Mouse (Mus musculus): Measurements from ENCODE around the gene Etv5. TPM values are rescaled to one million over a fixed set of nuclear protein-coding genes. Genes with fewer than 3 reads are reported as not detected.
"Not testable (repeated sequence)": the region's sequence is repeated elsewhere in the genome, so short reads cannot be mapped to it uniquely, and the experiment has no call there.

Gene Etv5
- polyA plus RNA-seq, 1 experiment from 2014 or later, result 17.8 TPM

DNA sequence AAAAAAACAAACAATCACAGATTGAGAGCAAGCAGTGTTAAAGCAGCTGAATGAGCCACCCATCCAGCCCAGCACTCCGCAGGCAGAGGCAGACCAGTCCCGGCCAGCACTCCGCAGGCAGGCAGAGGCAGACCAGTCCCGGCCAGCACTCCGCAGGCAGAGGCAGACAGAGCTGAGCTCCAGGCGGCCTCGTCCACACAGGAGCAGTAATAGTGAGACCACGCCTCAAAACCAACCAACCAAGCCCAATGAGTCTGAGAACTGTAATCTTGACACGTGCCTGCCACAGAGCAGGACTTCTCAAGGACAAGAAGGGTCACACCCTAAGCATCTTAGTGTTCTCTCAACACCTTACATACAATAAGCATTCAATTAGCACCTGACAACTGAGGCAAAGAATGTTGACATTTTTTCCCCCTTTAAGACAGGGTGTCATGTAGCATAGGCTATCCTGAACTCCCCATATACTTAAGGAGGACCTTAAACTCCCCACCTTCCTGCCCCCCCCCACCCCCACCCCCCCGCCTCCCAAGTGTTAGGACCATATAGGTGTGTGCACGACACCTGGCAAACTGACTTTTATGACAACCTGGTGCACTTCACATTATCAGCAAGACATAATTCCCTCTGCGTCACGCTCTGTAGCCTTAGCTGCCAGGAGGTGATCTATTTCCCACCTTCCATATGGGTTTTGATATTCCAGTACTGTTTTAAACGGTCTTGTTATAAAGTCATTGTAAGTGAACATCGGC, 44.2 kb downstream of the Etv5 start:
- H3K36me3 ChIP-seq (ENCODE audit: control insufficient read depth, insufficient read depth, low read length), result 0 out of 2 replicates have a peak, but pooled peaks cover 4% of the 10 kb centered on the region
- no peaks in the 10 kb centered on the region for H3K4me1 ChIP-seq (ENCODE audit: control insufficient read depth, insufficient read depth, low read length)
- WGBS, result 79% methylated on average over 15 of the region's 15 CpGs
- no peaks in the 10 kb centered on the region for H3K27me3 ChIP-seq (replicated peaks; ENCODE audit: control insufficient read depth, insufficient read depth, low read length)
- DNase-seq (ENCODE audit: low spot score), result no peak
- H3K9me3 ChIP-seq (replicated peaks; ENCODE audit: control insufficient read depth, low read length), result no peaks in the 10 kb centered on the region
- no peak overlapping the region for H3K4me2 ChIP-seq (ENCODE audit: low read length)
- no peak overlapping the region for H3K27ac ChIP-seq (ENCODE audit: low read depth, low read length)
- H3K4me3 ChIP-seq (ENCODE audit: low read depth, low read length), result no peak overlapping the region
- no peak overlapping the region for H3K9ac ChIP-seq (ENCODE audit: low read length)
- ATAC-seq, result 0 out of 2 replicates have a peak, but pooled peaks have one; percentile 42

DNA sequence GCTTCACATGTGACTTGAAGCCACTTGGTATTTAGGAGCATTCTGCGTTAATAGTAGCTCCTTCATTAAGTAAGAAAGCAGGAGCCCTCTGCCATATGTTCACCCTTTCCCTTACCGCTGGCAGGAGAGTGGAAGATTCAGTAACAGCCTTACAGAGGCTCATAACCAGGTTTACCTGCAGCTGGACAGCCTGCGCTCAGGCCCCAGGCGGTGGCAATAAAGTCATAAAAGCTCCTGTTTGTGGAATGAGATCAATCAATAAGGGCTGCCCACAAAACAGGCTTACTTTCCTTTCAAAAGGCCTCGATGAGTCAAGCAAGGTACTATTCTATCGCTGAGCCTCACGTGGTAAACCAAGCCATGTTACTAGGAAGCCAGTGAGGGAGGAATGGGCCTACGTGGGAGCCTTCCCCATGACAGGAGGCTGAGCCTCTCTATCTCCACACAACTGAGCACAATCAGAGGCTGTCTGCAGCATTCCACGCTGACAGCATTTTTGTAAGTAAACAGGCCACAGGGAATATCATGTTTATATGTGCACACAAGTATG, 49.1 kb downstream of the Etv5 start:
- H3K9me3 ChIP-seq (replicated peaks; ENCODE audit: control insufficient read depth, low read length), result no peaks in the 10 kb centered on the region
- H3K27ac ChIP-seq (ENCODE audit: low read depth, low read length), result no peak overlapping the region
- no peaks in the 10 kb centered on the region for H3K27me3 ChIP-seq (replicated peaks; ENCODE audit: control insufficient read depth, insufficient read depth, low read length)
- no peak overlapping the region for H3K9ac ChIP-seq (ENCODE audit: low read length)
- ATAC-seq (no peak), DNase-seq (ENCODE audit: low spot score) (no peak)
- no peak overlapping the region for H3K4me3 ChIP-seq (ENCODE audit: low read depth, low read length)
- 88% methylated on average over 9 of the region's 9 CpGs for WGBS
- H3K4me1 ChIP-seq (ENCODE audit: control insufficient read depth, insufficient read depth, low read length), result no peaks in the 10 kb centered on the region
- H3K4me2 ChIP-seq (ENCODE audit: low read length), result no peak overlapping the region
- H3K36me3 ChIP-seq (ENCODE audit: control insufficient read depth, insufficient read depth, low read length), result no peaks in the 10 kb centered on the region

DNA sequence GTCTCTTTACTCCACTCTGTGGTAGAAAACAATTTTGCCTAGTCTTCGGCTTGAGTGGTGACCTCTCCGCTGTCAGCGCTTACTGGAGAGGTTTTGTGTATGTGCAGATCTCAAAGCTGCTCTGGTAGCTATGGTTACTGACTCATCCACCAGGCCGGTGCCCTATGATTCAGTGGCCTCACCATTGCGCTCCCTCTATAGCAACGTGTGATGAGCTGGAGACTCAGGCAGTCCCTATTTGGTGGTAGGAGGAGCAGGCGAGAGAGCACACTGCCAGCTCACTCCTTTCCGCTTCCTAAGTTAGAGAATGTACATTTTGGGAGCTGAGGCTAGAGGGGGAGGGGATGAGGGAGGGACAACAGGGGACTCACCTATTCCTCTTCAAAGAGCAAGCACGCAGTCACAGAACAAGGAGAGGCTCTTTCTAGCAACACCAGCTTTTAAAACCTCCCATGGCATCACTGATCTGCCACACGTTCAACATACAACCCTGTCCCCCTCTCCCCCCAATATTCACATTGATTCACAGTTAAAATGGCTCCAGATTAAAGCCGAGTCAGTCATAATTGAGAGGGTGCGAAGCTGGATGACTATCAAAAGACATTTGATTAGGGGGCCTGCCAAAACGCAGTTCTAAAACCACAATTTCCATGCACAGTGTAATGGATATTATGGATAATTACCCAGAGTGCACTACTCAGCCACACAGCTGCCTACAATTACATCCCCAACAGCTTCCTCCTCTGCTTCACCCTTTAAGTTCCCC, 50.2 kb downstream of the Etv5 start:
- no peak overlapping the region for H3K4me2 ChIP-seq (ENCODE audit: low read length)
- DNase-seq (ENCODE audit: low spot score) (peak; percentile 77), ATAC-seq (peak; percentile 85)

DNA sequence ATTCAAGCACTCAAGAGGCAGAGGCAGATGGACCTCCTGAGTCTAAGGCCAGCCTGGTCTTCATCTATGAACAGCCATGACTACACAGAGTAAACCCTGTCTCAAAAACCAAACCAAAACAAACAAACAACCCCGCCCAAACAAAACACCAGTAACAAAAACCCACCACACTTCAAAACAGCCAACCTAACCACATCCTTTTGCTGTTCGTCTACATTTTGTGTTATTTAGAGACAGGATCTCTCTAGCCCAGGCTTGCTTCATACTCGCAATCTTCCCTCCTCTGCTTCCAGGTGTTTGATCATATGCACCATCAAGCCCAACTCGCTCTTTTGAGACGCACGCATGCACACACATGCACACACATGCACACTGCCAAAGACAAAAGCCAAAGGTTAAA, 51.8 kb downstream of the Etv5 start:
- WGBS, result 91% methylated on average over 6 of the region's 6 CpGs

More for the DNA sequence above, 50.2 kb downstream of the Etv5 start:
- Histone ChIP-seq H3K36me3 (ENCODE audit: control insufficient read depth, insufficient read depth, low read length) (no peaks in the 10 kb centered on the region), H3K4me3 (ENCODE audit: low read depth, low read length) (no peak overlapping the region), H3K9me3 (replicated peaks; ENCODE audit: control insufficient read depth, low read length) (no peaks in the 10 kb centered on the region), H3K27me3 (replicated peaks; ENCODE audit: control insufficient read depth, insufficient read depth, low read length) (no peaks in the 10 kb centered on the region), H3K4me1 (ENCODE audit: control insufficient read depth, insufficient read depth, low read length) (no peaks in the 10 kb centered on the region), H3K9ac (ENCODE audit: low read length) (no peak overlapping the region), H3K27ac (ENCODE audit: low read depth, low read length) (peak overlapping the region; percentile 65)
- 65% methylated on average over 13 of the region's 13 CpGs for WGBS

DNA sequence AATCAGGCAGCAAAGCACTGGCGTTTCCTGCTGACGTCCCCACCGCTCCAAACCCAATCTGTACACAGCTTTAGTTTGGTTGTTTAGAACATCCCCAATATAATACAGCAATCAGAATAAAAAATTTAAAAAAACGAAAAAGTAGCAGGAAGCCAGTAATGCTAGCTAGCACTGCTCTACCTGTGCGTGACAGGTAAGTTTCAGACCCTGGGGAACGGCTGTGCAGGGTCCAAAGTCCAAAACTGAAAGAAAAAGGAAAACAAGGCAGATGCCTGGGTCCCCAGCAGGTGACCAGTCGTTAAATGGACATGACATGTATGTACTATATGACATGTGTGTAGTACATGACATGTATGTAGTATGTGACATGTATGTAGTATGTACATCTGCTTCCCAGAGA, 57.5 kb downstream of the Etv5 start:
- not testable (repeated sequence) for H3K4me3 ChIP-seq (ENCODE audit: low read depth, low read length); H3K4me1 ChIP-seq (ENCODE audit: control insufficient read depth, insufficient read depth, low read length); H3K9ac ChIP-seq (ENCODE audit: low read length); H3K4me2 ChIP-seq (ENCODE audit: low read length); H3K27me3 ChIP-seq (replicated peaks; ENCODE audit: control insufficient read depth, insufficient read depth, low read length); DNase-seq (ENCODE audit: low spot score); H3K36me3 ChIP-seq (ENCODE audit: control insufficient read depth, insufficient read depth, low read length); H3K27ac ChIP-seq (ENCODE audit: low read depth, low read length); ATAC-seq; H3K9me3 ChIP-seq (replicated peaks; ENCODE audit: control insufficient read depth, low read length)
- WGBS, result 83% methylated on average over 6 of the region's 7 CpGs

More for the DNA sequence above, 51.8 kb downstream of the Etv5 start:
- no peaks in the 10 kb centered on the region for H3K9me3 ChIP-seq (replicated peaks; ENCODE audit: control insufficient read depth, low read length)
- no peaks in the 10 kb centered on the region for H3K27me3 ChIP-seq (replicated peaks; ENCODE audit: control insufficient read depth, insufficient read depth, low read length)
- H3K36me3 ChIP-seq (ENCODE audit: control insufficient read depth, insufficient read depth, low read length), result no peaks in the 10 kb centered on the region
- H3K4me2 ChIP-seq (ENCODE audit: low read length), result no peak overlapping the region
- H3K4me1 ChIP-seq (ENCODE audit: control insufficient read depth, insufficient read depth, low read length), result no peaks in the 10 kb centered on the region
- H3K27ac ChIP-seq (ENCODE audit: low read depth, low read length), result no peak overlapping the region
- no peak for ATAC-seq
- no peak overlapping the region for H3K4me3 ChIP-seq (ENCODE audit: low read depth, low read length)
- DNase-seq (ENCODE audit: low spot score), result no peak
- no peak overlapping the region for H3K9ac ChIP-seq (ENCODE audit: low read length)

DNA sequence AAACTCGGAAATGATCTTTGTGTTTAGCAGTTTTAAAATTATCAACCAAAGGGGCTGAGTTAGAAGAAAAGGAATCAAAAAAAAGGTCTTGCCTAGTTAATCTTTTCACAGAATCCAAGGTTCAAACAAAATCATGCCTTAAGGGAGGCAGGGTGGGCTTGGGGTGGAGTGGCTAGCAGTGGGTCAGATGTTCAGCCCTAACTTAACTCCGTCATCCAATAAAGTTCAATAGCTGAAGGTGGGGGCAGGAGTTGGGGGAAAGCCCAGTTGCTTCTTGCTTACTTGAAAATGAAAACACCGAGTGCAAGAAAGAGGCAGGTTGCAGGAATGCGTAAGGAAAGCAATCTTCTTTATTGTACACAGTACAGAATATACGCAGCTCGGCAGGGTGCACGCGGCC, 58.5 kb downstream of the Etv5 start:
- no peak overlapping the region for H3K9ac ChIP-seq (ENCODE audit: low read length)
- 0 out of 2 replicates have a peak, but pooled peaks cover 3% of the 10 kb centered on the region for H3K4me1 ChIP-seq (ENCODE audit: control insufficient read depth, insufficient read depth, low read length)
- H3K36me3 ChIP-seq (ENCODE audit: control insufficient read depth, insufficient read depth, low read length), result no peaks in the 10 kb centered on the region
- WGBS, result 60% methylated on average over 8 of the region's 8 CpGs
- no peak for DNase-seq (ENCODE audit: low spot score)
- H3K27ac ChIP-seq (ENCODE audit: low read depth, low read length), result no peak overlapping the region
- no peak overlapping the region for H3K4me3 ChIP-seq (ENCODE audit: low read depth, low read length)
- no peak for ATAC-seq
- no peaks in the 10 kb centered on the region for H3K27me3 ChIP-seq (replicated peaks; ENCODE audit: control insufficient read depth, insufficient read depth, low read length)
- no peaks in the 10 kb centered on the region for H3K9me3 ChIP-seq (replicated peaks; ENCODE audit: control insufficient read depth, low read length)
- no peak overlapping the region for H3K4me2 ChIP-seq (ENCODE audit: low read length)

DNA sequence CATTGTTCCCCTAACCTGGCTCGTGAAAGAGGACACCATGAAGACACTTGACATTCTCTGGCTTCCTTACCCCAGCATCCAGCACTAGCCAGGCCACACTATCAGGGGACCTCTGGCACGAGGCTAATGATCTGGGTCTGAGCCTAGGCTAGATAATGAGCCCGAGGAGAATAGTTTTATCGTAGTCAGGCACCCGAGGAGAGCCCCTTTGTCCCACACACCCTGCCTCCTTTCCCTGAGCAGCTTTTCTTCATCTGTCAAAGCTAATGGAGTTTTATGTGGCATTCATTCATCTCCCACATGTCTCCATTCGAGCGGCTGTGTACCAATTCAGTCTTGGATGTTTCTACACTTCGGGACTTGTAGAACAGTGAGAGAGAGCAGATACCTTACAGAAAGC, 59.5 kb downstream of the Etv5 start:
- Histone ChIP-seq H3K4me3 (ENCODE audit: low read depth, low read length) (no peak overlapping the region), H3K4me2 (ENCODE audit: low read length) (no peak overlapping the region), H3K36me3 (ENCODE audit: control insufficient read depth, insufficient read depth, low read length) (no peaks in the 10 kb centered on the region), H3K4me1 (ENCODE audit: control insufficient read depth, insufficient read depth, low read length) (0 out of 2 replicates have a peak, but pooled peaks cover 3% of the 10 kb centered on the region), H3K27ac (ENCODE audit: low read depth, low read length) (no peak overlapping the region), H3K27me3 (replicated peaks; ENCODE audit: control insufficient read depth, insufficient read depth, low read length) (no peaks in the 10 kb centered on the region), H3K9me3 (replicated peaks; ENCODE audit: control insufficient read depth, low read length) (no peaks in the 10 kb centered on the region), H3K9ac (ENCODE audit: low read length) (no peak overlapping the region)
- 4% methylated on average over 8 of the region's 8 CpGs for WGBS
- ATAC-seq, result peak; percentile 48
- DNase-seq (ENCODE audit: low spot score), result peak; percentile 55

DNA sequence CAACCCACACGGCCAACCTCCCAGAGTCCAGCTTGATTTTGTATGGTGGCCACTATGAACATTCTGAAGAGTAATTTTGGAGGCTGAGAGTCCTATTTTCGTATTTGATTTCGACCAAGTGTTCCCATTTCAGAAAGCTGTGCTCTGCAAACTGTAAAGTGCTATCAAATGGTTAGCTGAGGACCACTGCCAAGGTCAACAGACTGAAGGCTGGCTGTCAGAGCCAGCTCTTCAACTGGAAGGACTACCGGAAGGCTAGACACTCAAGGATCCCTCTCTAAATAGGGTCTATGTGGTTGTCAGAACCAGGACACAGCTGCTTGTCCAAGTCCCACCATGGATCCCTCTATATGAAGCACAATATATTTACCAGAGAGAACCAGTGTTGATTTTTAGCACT, 60.2 kb downstream of the Etv5 start:
- Histone ChIP-seq H3K4me1 (ENCODE audit: control insufficient read depth, insufficient read depth, low read length) (0 out of 2 replicates have a peak, but pooled peaks cover 3% of the 10 kb centered on the region), H3K9ac (ENCODE audit: low read length) (no peak overlapping the region), H3K4me3 (ENCODE audit: low read depth, low read length) (no peak overlapping the region), H3K36me3 (ENCODE audit: control insufficient read depth, insufficient read depth, low read length) (no peaks in the 10 kb centered on the region), H3K27ac (ENCODE audit: low read depth, low read length) (no peak overlapping the region), H3K9me3 (replicated peaks; ENCODE audit: control insufficient read depth, low read length) (no peaks in the 10 kb centered on the region), H3K27me3 (replicated peaks; ENCODE audit: control insufficient read depth, insufficient read depth, low read length) (no peaks in the 10 kb centered on the region), H3K4me2 (ENCODE audit: low read length) (no peak overlapping the region)
- ATAC-seq, result no peak
- DNase-seq (ENCODE audit: low spot score), result no peak
- WGBS, result 96% methylated on average over 4 of the region's 4 CpGs

All from forebrain, embryonic 14.5 days (tissue).